Mouse (Mus musculus): ENCODE data around the gene Coasy.

Coasy gene

GRCm38 (mm10) chr11:101082208-101083082, at the start of gene Coasy:
Gene Coasy, plus strand, starts transcription at chr11:101082565.
- DNase-seq = peak; percentile 80 to 85

DNA sequence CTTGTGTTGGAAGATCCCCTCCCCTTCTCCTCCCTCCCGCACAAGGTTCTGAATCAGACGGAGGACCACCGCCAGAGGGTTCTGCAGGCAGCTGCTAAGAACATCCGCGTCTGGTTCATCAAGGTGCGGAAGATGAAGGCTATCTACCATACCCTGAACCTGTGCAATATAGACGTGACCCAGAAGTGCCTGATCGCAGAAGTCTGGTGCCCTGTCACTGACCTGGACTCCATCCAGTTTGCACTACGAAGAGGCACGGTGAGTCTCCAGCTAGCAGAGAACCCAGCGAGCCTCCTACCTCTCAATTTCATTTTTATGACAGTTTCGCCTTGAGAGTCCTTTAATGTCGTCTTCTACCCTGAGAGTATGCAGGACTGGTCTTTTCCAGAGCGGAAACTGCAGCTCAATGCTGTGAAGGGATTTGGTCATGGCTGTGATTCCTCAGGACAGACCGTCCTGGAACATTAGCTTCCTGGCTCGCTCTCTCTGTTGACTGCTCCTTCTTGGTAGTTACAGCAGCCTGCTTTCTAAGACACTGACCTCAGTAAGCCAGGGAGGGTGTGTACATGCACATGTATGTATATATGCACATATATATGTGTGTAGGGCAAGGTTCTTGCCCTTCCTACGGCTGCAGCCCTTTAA, 48.4 kb upstream of the Coasy start:
- no peak for DNase-seq

DNA sequence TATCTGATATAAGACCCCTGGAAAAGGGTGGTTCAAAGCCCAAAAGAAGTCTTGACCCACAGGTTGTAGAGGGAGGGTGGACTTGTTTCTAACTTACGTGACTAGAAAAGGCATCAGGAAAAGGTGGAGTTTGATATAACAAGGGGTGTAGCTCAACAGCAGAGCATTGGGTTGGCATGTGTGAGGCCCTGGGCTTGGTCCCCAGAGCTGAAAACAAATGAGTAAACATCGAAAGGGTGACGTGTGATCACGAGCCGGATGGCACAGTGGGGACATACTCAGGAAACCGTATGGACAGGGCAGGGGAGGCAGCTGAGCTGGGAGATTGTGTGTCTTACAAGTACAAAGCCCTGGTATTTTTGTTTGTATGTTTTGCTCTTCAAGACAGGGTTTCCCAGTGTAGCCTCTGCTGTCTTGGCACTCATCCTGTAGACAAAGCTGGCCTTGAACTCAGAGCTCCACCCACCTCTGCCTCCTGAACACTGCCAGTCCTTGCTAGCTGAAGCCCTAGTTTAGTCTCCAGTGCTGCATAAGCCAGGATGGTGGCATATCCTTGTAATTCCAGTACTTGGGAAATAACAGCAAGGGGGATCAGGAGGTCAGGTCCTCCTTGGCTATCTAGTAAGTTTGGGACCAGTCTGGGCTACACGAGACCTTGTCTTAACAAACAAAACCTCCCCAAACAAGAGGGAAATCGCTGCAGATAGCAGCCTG, 47.6 kb upstream of the Coasy start:
- no peak for DNase-seq

GRCm38 (mm10) chr11:101035328-101035695, 47.1 kb upstream of the Coasy start:
- no peak for DNase-seq

- DNase-seq = no peak
Measured at GRCm38 (mm10) chr11:101037795-101038194, 44.6 kb upstream of the Coasy start.

GRCm38 (mm10) chr11:101045826-101046225, 36.5 kb upstream of the Coasy start:
- DNase-seq = no peak

- peak; percentile 28 to 32 for DNase-seq
Measured at GRCm38 (mm10) chr11:101046440-101046839, 35.9 kb upstream of the Coasy start.

DNA sequence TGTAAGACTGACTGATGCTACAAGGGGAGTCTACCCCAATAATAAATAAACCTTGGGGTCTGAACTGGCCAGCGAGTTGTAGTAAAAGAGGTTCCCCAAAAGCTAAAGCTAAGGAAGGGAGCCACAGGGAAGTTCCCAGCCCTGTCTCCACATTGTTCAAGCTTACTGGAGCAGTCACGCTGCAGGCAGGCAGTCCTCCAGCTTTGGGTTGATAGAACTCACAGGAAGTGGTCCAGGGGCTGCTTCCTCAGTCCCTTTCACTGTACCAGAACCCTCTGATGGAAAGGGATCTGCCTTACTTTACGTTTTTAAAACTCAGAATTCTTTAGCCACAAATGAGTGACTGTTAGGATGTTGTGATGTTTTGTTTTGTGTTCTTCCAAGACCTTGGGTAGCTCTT, 34.9 kb upstream of the Coasy start:
- no peak for DNase-seq

GRCm38 (mm10) chr11:101050359-101050758, 32.0 kb upstream of the Coasy start:
- DNase-seq = no peak

- DNase-seq = no peak
Measured at GRCm38 (mm10) chr11:101051051-101051493, 31.3 kb upstream of the Coasy start.

- no peak for DNase-seq
Measured at GRCm38 (mm10) chr11:101051617-101052016, 30.7 kb upstream of the Coasy start.

DNA sequence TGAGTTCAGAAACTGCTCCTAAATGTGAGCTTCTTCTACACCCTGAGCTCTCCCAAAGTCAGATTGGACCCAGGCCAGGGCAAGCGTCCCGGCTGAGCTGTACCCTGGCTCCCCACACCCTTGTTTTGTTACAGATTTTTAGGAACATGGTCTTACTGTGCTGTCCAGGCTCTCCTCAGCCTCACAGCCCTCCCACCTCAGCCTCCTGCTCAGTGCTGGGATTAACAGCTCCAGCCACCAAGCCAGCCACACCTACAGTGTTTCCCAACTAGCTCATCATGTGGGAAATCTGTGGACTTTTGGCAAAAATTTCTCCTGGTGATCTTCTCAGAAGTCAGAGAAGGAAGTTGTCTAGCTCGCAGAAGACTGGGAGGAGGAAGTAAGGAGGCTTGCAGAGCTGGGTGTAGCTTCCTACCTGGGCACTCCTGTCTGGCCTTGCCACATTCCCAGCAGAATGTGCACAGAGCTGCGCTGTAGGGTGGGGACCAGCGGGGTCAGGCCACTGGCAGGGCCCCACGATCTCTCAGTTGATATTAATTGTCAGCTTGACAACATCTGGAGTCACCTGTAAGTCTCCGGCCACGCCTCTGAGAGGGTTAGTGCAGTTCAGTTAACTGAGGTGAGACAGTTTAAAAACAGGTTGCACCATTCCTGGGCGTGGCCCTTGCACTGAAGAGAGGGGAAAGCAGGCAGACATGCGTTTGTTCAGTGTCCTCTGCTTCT, 29.5 kb upstream of the Coasy start:
- no peak for DNase-seq

DNA sequence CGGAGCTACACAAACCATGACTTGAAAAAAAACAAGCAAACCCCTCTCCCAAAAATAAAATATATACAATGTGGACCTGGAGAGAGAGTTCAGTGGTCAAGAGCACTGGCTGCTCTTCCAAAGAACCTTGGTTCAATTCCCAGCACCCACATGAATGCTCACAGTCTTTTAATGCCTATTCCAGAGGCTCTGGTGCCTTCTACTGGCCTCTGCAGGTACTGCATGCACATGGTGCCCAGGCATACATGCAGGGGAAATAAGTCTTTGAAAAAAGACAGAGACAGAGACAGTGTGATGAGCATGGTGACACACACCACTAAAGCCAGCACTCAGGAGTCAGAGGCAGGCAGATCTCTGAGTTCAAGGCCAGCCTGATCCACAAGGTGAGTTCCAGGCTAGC, 28.4 kb upstream of the Coasy start:
- peak; percentile 49 to 53 for DNase-seq

DNA sequence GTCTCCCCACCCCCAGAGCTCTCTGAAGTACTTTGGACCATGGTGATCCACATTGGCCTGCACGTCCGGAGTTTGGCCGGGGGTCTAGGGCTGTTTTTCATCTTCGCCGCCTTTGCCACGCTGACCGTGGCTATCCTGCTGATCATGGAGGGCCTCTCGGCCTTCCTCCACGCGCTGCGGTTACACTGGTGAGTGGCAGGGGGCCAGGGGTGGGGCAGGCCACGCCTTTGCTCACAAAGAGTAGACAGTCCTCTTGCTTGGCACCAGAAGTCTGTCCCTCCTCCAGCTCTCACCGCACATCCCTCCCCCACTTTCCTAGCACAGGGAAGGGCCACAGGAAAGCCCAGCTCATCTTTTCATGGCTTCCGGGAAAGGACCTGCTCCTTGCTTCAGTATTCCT, 26.9 kb upstream of the Coasy start:
- no peak for DNase-seq

DNA sequence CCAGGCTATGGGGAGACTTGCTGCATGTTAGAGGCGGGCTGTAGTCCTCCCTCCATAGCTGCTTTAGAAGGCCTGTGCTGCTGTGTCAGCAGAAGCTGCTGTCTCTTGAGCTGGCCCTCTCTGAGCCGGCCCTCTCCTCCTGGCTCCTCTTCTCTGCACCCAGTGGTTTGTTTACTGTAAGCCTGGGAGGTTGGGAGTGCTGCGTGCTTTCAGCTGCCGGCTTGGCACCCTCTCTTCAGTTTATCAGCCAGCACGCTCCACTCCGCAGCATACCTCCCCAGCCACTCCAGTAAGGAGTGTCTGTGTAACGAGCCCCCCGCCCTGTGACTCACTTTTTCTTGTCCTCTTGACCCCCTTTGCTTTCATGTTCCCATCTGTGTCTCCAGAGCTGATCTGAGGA, 25.5 kb upstream of the Coasy start:
- no peak for DNase-seq

DNA sequence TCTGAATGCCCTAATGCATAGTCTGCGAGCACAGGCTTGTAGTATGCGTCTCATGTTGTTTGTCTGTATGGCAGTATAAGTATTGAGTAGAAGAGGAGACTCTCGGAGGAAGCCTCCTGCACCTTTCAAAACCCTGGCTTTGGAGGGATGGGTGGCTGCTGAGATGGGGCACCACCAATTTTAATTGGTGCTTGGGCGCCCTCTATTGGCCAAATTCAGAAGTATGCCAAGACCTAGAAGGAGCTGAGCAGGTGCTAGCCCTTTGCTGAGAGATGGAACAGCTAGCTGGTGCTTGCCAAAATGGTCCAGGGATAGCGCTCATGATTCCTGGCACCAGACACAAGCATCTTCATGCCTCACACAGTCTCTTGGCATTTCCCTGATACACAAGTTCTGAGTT, 24.5 kb upstream of the Coasy start:
- DNase-seq = peak; percentile 91

- DNase-seq = no peak
Measured at GRCm38 (mm10) chr11:101058726-101059125, 23.6 kb upstream of the Coasy start.

DNA sequence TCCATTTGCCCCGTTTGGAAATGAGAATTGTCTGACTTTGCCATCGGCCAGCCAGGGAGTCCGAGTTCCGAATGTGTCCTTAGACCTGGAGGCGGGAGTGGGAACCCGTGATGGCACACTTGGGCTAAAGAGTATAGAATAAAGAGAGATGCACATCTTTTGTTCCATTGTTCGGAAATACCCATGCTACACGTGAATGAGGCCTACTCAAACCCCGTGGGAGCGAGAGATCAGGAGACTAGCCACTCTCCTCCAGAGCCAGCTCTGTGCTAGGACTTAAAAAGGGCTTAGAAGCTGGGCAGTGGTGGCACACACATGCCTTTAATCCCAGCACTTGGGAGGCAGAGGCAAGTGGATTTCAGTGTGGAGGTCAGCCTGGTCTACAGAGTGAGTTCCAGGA, 22.9 kb upstream of the Coasy start:
- DNase-seq = no peak

DNA sequence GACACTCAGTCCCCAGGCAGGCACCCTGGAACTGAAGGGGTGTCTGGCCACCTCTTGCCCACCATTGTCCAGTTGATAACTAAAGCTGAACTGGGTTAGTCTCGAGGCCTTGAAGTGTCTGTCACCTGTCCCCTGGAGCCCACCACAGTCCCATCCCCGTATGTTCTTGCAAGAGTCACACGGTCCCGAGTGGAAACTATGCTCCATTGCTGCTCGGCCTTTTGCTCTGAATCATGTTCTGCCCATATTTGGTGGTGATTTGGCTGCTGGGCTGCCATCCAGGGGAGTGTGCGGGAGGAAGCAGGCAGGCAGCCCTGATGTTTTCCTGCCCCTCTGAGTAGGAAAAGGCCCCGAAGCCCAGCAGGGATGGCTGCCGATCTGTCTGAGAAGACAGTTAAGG, 22.2 kb upstream of the Coasy start:
- DNase-seq = no peak

DNA sequence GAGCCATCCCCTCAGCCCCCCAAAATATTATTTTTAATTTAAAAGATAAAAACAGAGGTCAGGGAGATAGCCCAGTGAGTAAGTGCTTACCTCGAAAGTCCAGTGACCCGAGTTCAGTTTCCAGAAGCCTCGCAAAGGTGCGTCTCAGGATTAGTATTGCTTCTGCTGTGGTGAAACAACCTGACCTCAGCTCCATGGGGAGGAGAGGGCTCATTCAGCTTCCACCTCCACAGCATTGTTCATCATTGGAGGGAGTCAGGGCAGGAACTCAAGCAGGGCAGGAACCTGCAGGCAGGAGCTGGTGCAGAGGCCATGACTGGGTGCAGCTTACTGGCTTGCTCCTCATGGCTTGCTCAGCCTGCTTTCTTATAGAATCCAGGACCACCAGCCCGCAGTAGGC, 21.3 kb upstream of the Coasy start:
- DNase-seq = no peak

- no peak for DNase-seq
Measured at GRCm38 (mm10) chr11:101062165-101062884, 20.0 kb upstream of the Coasy start.

- no peak for DNase-seq
Measured at GRCm38 (mm10) chr11:101062971-101063675, 19.2 kb upstream of the Coasy start.

All from B cell, adult 2 months (primary cell).